Mouse (Mus musculus) cerebellum, adult 2 months (tissue): ENCODE measurements around the gene Kcna7.
A peak's percentile ranks its signal among the peaks of the same experiment; 100 is the strongest.

ENCODE experiments used
- CTCF ChIP-seq: fragments of 200-500 bp; IDR thresholded peaks from 2 replicates; pipeline ENCODE4 v1.5.1; 2011; ENCODE audit warnings: low read depth, mild to moderate bottlenecking, control low read depth, low read length, moderate library complexity, borderline replicate concordance; ENCODE audit not compliant: insufficient read depth
- POLR2A ChIP-seq: fragments of 200-500 bp; IDR thresholded peaks from 2 replicates; pipeline ENCODE4 v1.6.1; 2011; ENCODE audit warnings: low read length, control low read depth, borderline replicate concordance; ENCODE audit not compliant: insufficient read depth

DNA sequence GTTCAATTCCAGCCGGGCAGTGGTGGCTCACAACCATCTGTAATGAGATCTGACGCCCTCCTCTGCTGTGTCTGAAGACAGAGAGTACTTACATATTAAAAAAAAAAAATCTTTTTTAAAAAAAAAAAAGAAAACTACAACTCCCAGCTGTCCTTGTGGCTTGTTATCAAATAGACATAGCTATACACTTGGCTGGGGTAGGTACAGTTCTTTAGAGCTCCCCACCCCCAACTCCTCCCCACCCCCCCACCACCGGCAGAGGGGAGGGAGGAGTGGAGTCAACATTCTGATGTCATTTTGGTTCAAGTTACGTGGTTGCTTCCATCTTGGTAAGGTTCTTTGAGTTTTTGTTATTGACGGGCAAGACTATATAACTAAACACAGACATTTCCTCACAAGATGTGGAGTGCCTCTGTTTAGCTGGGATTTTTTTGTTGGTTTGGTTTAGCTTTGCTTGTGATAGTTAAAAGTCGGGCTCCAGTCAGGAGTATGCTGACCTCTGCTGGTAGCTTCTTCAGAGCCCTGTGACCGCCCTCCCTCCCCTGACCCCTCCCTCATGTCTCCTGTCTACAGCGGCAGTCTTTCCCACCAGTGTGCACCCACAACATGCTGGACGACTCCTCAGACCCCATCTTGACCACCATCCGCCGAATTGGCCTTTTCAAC is 42.0 kb downstream of the Kcna7 start:
- peak; percentile 52; the same call in 1 of the 2 replicates for TF ChIP-seq CTCF
- no peak for TF ChIP-seq POLR2A
